Mouse (Mus musculus) bone marrow, adult 2 months (tissue): ENCODE data around the gene Cdh23.

Source experiments
- CTCF ChIP-seq: fragments of 200-500 bp; IDR thresholded peaks from 2 replicates; pipeline ENCODE4 v1.5.1; 2011; ENCODE audit warnings: low read length, control low read depth; ENCODE audit not compliant: control insufficient read depth, insufficient read depth
- POLR2A ChIP-seq: fragments of 200-500 bp; IDR thresholded peaks from 2 replicates; pipeline ENCODE4 v1.6.1; 2011; ENCODE audit warnings: low read depth, mild to moderate bottlenecking, control low read depth, low read length, borderline replicate concordance; ENCODE audit not compliant: control insufficient read depth

DNA sequence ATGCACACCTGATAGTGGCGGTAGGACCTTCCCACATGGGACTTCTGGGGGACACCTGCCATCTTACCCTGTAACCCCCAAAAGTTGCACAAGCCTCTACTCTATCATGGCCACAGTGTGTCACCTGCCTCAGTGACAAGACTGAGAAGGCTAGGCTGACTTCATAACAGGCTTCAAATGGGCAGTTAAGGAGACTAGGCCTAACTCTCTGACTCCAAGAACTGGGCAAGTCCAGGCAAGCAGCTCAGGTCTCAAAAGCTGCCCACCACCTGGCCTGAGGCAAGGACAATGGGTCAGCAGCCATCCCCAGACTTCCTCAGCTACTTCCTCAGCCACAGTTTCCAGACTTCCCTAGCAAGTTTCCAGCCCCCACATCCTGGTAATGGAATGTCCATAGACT is 39.4 kb upstream of the Cdh23 start:
- TF ChIP-seq CTCF (no peak), POLR2A (no peak)
